Mouse (Mus musculus): Measurements from ENCODE around the gene Zfp574. TPM values are rescaled to one million over a fixed set of nuclear protein-coding genes. Genes with fewer than 3 reads are reported as not detected.

Zfp574 gene
- polyA plus RNA-seq (2015; fragmentation: Nextera tagmentation; extraction: Ambion mirVana) = 11.6 and 12.1 TPM in 2 replicates

- H3K9ac ChIP-seq (ENCODE audit: low read depth, low read length) = peak within 1 kb of the TSS; percentile 49
Observed at GRCm38 (mm10) chr7:25071979-25072715, at the start of gene Zfp574, which contains the start of gene Grik5. Gene Zfp574 (plus strand): TSS chr7:25072567. Gene Grik5 (minus strand): TSS chr7:25072346.

GRCm38 (mm10) chr7:25025855-25026439 is 46.4 kb upstream of the Zfp574 start:
- no peak overlapping the region for H3K9ac ChIP-seq (ENCODE audit: low read depth, low read length)
- no peaks in the 10 kb centered on the region for H3K36me3 ChIP-seq (ENCODE audit: control insufficient read depth, insufficient read depth)
- H3K9me3 ChIP-seq (ENCODE audit: control insufficient read depth) = no peaks in the 10 kb centered on the region
- 66% methylated on average over 10 of the region's 10 CpGs for WGBS
- H3K27ac ChIP-seq (ENCODE audit: low read depth, low read length) = no peak overlapping the region
- H3K4me3 ChIP-seq (ENCODE audit: low read depth, low read length) = no peak overlapping the region
- peak; percentile 46 for TF ChIP-seq CTCF (IDR thresholded peaks at IDR 0.05; ENCODE audit: low read depth)
- H3K27me3 ChIP-seq (replicated peaks; ENCODE audit: control insufficient read depth, insufficient read depth, low read length) = no peaks in the 10 kb centered on the region
- no peak overlapping the region for H3K4me2 ChIP-seq (replicated peaks; ENCODE audit: low read depth)
- H3K4me1 ChIP-seq (replicated peaks; ENCODE audit: control insufficient read depth, insufficient read depth, low read length) = no peaks in the 10 kb centered on the region
- ATAC-seq = no peak

More at GRCm38 (mm10) chr7:25071979-25072715, at the start of gene Zfp574, which contains the start of gene Grik5:
- H3K27me3 ChIP-seq (replicated peaks; ENCODE audit: control insufficient read depth, insufficient read depth, low read length) = no peaks in the 10 kb centered on the region
- 0 out of 2 replicates have a peak, but pooled peaks cover 3% of the 10 kb centered on the region for H3K36me3 ChIP-seq (ENCODE audit: control insufficient read depth, insufficient read depth)
- peak within 1 kb of the TSS; percentile 88 for H3K4me2 ChIP-seq (replicated peaks; ENCODE audit: low read depth)
- TF ChIP-seq CTCF (IDR thresholded peaks at IDR 0.05; ENCODE audit: low read depth) = no peak
- no peaks in the 10 kb centered on the region for H3K9me3 ChIP-seq (ENCODE audit: control insufficient read depth)
- H3K4me3 ChIP-seq (ENCODE audit: low read depth, low read length) = peak within 1 kb of the TSS; percentile 54
- ATAC-seq = no peak
- H3K4me1 ChIP-seq (replicated peaks; ENCODE audit: control insufficient read depth, insufficient read depth, low read length) = peaks cover 5% of the 10 kb centered on the region; the same call in 1 of the 2 replicates
- peak within 1 kb of the TSS; percentile 9; the same call in 1 of the 2 replicates for H3K27ac ChIP-seq (ENCODE audit: low read depth, low read length)
- WGBS = 4% methylated on average over 25 of the region's 28 CpGs

- 51% methylated on average over 7 of the region's 7 CpGs for WGBS
- Histone ChIP-seq H3K9me3 (ENCODE audit: control insufficient read depth) (no peaks in the 10 kb centered on the region), H3K9ac (ENCODE audit: low read depth, low read length) (no peak overlapping the region), H3K27me3 (replicated peaks; ENCODE audit: control insufficient read depth, insufficient read depth, low read length) (no peaks in the 10 kb centered on the region), H3K27ac (ENCODE audit: low read depth, low read length) (no peak overlapping the region), H3K36me3 (ENCODE audit: control insufficient read depth, insufficient read depth) (no peaks in the 10 kb centered on the region), H3K4me1 (replicated peaks; ENCODE audit: control insufficient read depth, insufficient read depth, low read length) (no peaks in the 10 kb centered on the region), H3K4me3 (ENCODE audit: low read depth, low read length) (no peak overlapping the region), H3K4me2 (replicated peaks; ENCODE audit: low read depth) (no peak overlapping the region)
- TF ChIP-seq CTCF (IDR thresholded peaks at IDR 0.05; ENCODE audit: low read depth) = no peak
- no peak for ATAC-seq
Observed at GRCm38 (mm10) chr7:25026452-25026851, 45.9 kb upstream of the Zfp574 start.

GRCm38 (mm10) chr7:25030032-25030753 is 42.2 kb upstream of the Zfp574 start:
- H3K27me3 ChIP-seq (replicated peaks; ENCODE audit: control insufficient read depth, insufficient read depth, low read length) = no peaks in the 10 kb centered on the region
- no peak for ATAC-seq
- no peak overlapping the region for H3K4me3 ChIP-seq (ENCODE audit: low read depth, low read length)
- H3K36me3 ChIP-seq (ENCODE audit: control insufficient read depth, insufficient read depth) = no peaks in the 10 kb centered on the region
- no peak overlapping the region for H3K4me2 ChIP-seq (replicated peaks; ENCODE audit: low read depth)
- no peak overlapping the region for H3K9ac ChIP-seq (ENCODE audit: low read depth, low read length)
- no peak overlapping the region for H3K27ac ChIP-seq (ENCODE audit: low read depth, low read length)
- peak; percentile 88 for TF ChIP-seq CTCF (IDR thresholded peaks at IDR 0.05; ENCODE audit: low read depth)
- H3K4me1 ChIP-seq (replicated peaks; ENCODE audit: control insufficient read depth, insufficient read depth, low read length) = no peaks in the 10 kb centered on the region
- 51% methylated on average over 5 of the region's 5 CpGs for WGBS
- H3K9me3 ChIP-seq (ENCODE audit: control insufficient read depth) = no peaks in the 10 kb centered on the region

GRCm38 (mm10) chr7:25031528-25031927 is 40.8 kb upstream of the Zfp574 start:
- Histone ChIP-seq H3K27me3 (replicated peaks; ENCODE audit: control insufficient read depth, insufficient read depth, low read length) (no peaks in the 10 kb centered on the region), H3K4me2 (replicated peaks; ENCODE audit: low read depth) (no peak overlapping the region), H3K36me3 (ENCODE audit: control insufficient read depth, insufficient read depth) (no peaks in the 10 kb centered on the region), H3K4me3 (ENCODE audit: low read depth, low read length) (no peak overlapping the region), H3K9ac (ENCODE audit: low read depth, low read length) (no peak overlapping the region), H3K4me1 (replicated peaks; ENCODE audit: control insufficient read depth, insufficient read depth, low read length) (no peaks in the 10 kb centered on the region), H3K9me3 (ENCODE audit: control insufficient read depth) (no peaks in the 10 kb centered on the region), H3K27ac (ENCODE audit: low read depth, low read length) (no peak overlapping the region)
- no peak for TF ChIP-seq CTCF (IDR thresholded peaks at IDR 0.05; ENCODE audit: low read depth)
- ATAC-seq = no peak
- 74% methylated on average over 3 of the region's 3 CpGs for WGBS

GRCm38 (mm10) chr7:25034796-25035195 is 37.6 kb upstream of the Zfp574 start:
- Histone ChIP-seq H3K27ac (ENCODE audit: low read depth, low read length) (no peak overlapping the region), H3K4me2 (replicated peaks; ENCODE audit: low read depth) (no peak overlapping the region), H3K9ac (ENCODE audit: low read depth, low read length) (no peak overlapping the region), H3K9me3 (ENCODE audit: control insufficient read depth) (no peaks in the 10 kb centered on the region), H3K36me3 (ENCODE audit: control insufficient read depth, insufficient read depth) (no peaks in the 10 kb centered on the region), H3K27me3 (replicated peaks; ENCODE audit: control insufficient read depth, insufficient read depth, low read length) (no peaks in the 10 kb centered on the region), H3K4me1 (replicated peaks; ENCODE audit: control insufficient read depth, insufficient read depth, low read length) (no peaks in the 10 kb centered on the region), H3K4me3 (ENCODE audit: low read depth, low read length) (no peak overlapping the region)
- no peak for ATAC-seq
- WGBS = 88% methylated on average over 4 of the region's 4 CpGs
- no peak for TF ChIP-seq CTCF (IDR thresholded peaks at IDR 0.05; ENCODE audit: low read depth)
